Mouse (Mus musculus): ENCODE data around the gene Cebpg. TPM values are rescaled to one million over a fixed set of nuclear protein-coding genes. Genes with fewer than 3 reads are reported as not detected.
A peak's percentile ranks its signal among the peaks of the same experiment; 100 is the strongest.

The Cebpg gene
- polyA plus RNA-seq, 1 experiment from 2014 or later = 30.0 TPM

DNA sequence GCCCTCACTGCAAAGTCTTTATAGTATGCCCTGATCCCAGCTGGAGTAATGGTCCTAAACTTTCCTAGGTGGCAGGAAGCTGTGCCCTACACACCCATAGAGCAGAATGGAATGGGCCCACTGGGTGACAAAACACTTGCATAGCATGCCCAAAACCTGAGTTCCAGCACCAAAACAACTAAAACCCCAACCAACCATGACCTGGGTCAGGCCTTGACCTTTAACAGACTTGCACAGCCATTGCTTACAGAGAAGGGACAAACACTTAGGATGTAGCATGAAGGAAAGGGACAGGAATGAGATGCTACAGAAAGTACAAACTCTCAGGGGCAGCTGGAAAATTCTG, 14.2 kb downstream of the Cebpg start:
- Histone ChIP-seq H3K27me3 (replicated peaks; ENCODE audit: control insufficient read depth, insufficient read depth, low read length) (no peaks in the 10 kb centered on the region), H3K9me3 (ENCODE audit: control insufficient read depth, low read length) (no peaks in the 10 kb centered on the region), H3K4me3 (ENCODE audit: low read length) (no peak overlapping the region), H3K9ac (ENCODE audit: low read depth, low read length) (no peak overlapping the region), H3K4me1 (ENCODE audit: control insufficient read depth, insufficient read depth, low read depth, low read length) (no peaks in the 10 kb centered on the region; the same call in none of the 2 replicates), H3K4me2 (ENCODE audit: low read length) (no peak overlapping the region), H3K27ac (ENCODE audit: low read depth, low read length) (no peak overlapping the region; the same call in none of the 2 replicates), H3K36me3 (ENCODE audit: control insufficient read depth, insufficient read depth, low read length) (peaks cover 18% of the 10 kb centered on the region)
- no peak for ATAC-seq

DNA sequence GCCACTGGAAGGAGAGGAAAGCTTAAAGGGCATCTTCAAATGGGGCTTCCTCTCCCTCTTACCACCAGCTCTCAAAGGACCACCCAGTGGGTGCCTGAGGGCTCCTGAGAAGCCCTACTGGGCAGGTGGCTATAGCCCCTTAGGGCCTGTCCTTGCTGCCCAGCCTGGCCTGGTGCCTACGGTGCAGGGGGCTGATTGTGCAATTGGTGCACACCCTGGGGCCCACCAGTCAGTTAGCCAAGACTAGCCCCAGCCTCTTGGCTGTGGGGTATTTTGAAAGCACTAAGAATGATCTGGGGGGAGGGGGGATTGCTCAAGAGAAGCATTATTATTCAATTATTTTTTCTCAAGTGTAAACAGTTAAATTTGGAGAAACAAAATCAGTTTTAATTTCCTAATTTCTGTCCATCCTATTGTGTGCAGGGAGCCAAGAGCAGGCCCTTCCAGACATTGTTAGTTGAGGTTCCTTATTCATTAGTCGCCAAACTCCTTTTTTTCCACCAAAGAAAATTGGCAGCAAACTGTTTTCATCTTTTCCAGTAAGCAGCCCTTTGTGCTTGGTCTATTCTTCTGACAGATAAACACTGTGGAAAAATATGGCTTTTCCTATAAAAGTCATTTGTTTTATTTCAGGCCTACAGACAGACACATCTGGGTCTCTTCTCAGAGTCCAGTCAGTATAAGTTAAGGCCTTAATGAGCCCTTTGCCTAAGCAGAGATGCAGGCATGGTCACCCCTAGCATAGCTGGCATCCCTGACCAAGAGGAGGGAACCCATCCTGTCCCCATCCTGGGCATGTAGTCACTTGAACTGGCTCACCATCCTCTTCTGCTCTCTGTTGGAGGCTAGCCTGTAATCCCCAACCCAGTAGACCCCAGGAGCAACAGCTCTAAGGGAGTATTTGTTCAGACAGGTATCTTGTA, 14.8 kb downstream of the Cebpg start:
- peaks cover 18% of the 10 kb centered on the region for H3K36me3 ChIP-seq (ENCODE audit: control insufficient read depth, insufficient read depth, low read length)
- ATAC-seq = no peak
- no peak overlapping the region; the same call in 1 of the 2 replicates for H3K27ac ChIP-seq (ENCODE audit: low read depth, low read length)

DNA sequence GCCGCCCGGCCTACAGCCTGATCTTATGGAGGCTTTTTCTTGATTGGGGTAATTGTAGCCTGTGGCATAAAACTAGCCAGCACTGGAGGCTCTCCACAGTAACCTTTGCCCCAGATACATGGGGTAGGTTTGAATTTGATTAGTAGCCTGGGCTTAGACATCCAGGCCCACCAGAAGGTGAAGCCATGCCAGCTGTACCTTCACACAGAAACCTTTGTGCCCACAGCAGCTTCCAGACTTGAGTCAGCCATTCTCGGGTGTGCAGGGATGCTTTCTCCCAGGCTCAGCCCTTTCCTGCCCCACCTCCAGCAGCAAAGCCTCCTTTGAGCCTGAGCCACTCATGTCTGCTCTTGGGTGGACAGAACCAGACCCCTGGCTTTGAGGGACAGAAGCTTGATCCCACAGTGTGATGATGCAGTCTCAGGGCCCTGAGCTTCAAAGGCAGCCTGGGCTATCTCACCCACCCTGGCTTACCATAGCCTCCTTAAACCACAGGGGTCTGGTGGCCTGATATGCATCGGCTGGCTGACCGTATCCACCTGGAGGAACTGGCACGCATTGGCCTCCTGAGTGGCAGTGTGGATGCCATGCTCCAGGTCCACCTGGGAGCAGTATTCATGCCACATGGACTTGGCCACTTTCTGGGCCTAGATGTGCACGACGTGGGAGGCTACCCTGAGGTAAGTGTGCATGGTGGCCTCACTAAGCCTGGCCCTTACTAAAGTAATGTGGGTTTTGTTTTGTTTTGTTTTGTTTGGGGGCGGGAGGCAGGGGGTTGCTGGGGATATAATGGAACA, 16.0 kb downstream of the Cebpg start:
- Histone ChIP-seq H3K27ac (ENCODE audit: low read depth, low read length) (no peak overlapping the region), H3K36me3 (ENCODE audit: control insufficient read depth, insufficient read depth, low read length) (peaks cover 12% of the 10 kb centered on the region), H3K4me1 (ENCODE audit: control insufficient read depth, insufficient read depth, low read depth, low read length) (peaks cover 13% of the 10 kb centered on the region), H3K9me3 (ENCODE audit: control insufficient read depth, low read length) (no peaks in the 10 kb centered on the region), H3K27me3 (replicated peaks; ENCODE audit: control insufficient read depth, insufficient read depth, low read length) (no peaks in the 10 kb centered on the region), H3K4me2 (ENCODE audit: low read length) (no peak overlapping the region), H3K9ac (ENCODE audit: low read depth, low read length) (no peak overlapping the region), H3K4me3 (ENCODE audit: low read length) (no peak overlapping the region)
- ATAC-seq = no peak
- WGBS = 90% methylated on average over 9 of the region's 9 CpGs

More for the DNA sequence above, 14.8 kb downstream of the Cebpg start:
- H3K4me3 ChIP-seq (ENCODE audit: low read length) = no peak overlapping the region
- no peaks in the 10 kb centered on the region for H3K27me3 ChIP-seq (replicated peaks; ENCODE audit: control insufficient read depth, insufficient read depth, low read length)
- 61% methylated on average over 2 of the region's 2 CpGs for WGBS
- peaks cover 2% of the 10 kb centered on the region for H3K4me1 ChIP-seq (ENCODE audit: control insufficient read depth, insufficient read depth, low read depth, low read length)
- no peak overlapping the region for H3K9ac ChIP-seq (ENCODE audit: low read depth, low read length)
- H3K4me2 ChIP-seq (ENCODE audit: low read length) = no peak overlapping the region
- H3K9me3 ChIP-seq (ENCODE audit: control insufficient read depth, low read length) = no peaks in the 10 kb centered on the region

DNA sequence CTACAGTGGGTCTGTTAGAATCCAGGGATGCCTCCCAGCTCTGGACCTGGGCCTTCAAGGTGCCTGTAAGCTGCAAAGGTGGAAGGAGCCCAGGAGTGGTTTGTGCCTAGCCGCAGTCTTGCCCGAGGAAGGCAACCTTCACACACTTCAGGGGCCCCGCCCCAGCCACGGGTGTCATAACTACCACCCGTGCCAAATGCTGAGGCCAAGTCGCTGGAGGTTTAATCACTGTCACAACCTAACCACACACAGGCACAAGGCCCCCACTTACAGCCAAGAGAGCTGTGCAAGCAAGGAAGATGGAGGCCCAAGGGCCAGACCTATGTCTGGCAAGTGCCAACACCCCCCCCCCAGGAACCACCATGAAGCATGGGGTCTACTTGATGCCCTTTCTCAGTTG, 19.0 kb downstream of the Cebpg start:
- Histone ChIP-seq H3K36me3 (ENCODE audit: control insufficient read depth, insufficient read depth, low read length) (peaks cover 2% of the 10 kb centered on the region; the same call in 1 of the 2 replicates), H3K4me3 (ENCODE audit: low read length) (no peak overlapping the region), H3K9me3 (ENCODE audit: control insufficient read depth, low read length) (no peaks in the 10 kb centered on the region), H3K27ac (ENCODE audit: low read depth, low read length) (no peak overlapping the region), H3K4me2 (ENCODE audit: low read length) (no peak overlapping the region), H3K27me3 (replicated peaks; ENCODE audit: control insufficient read depth, insufficient read depth, low read length) (no peaks in the 10 kb centered on the region), H3K9ac (ENCODE audit: low read depth, low read length) (no peak overlapping the region), H3K4me1 (ENCODE audit: control insufficient read depth, insufficient read depth, low read depth, low read length) (peaks cover 23% of the 10 kb centered on the region)
- ATAC-seq = no peak
- WGBS = 88% methylated on average over 6 of the region's 6 CpGs

DNA sequence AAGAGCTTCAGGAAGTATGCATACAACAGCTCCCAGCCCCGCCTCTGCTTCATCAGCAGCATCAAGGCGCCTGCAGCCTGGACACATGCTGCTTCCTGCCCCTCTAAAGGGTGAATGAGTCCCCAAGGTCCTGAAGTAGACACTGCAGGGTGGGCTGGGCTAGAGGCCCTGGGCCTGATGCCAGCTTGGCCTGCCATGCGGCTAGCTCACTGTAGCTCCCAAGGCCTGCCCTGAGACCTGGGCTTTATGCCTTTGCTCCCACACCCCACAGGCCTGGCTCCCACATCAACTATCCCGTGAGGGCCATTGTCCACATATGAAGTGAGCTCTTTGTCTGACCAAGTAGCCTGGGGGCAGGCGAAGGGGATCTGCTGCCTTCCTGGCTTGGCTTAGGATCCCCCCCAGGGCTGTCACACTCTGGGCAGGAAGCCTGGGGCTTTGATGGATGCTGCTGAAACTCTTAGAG, 20.1 kb downstream of the Cebpg start:
- Histone ChIP-seq H3K4me3 (ENCODE audit: low read length) (no peak overlapping the region), H3K9me3 (ENCODE audit: control insufficient read depth, low read length) (no peaks in the 10 kb centered on the region), H3K4me1 (ENCODE audit: control insufficient read depth, insufficient read depth, low read depth, low read length) (peaks cover 23% of the 10 kb centered on the region), H3K36me3 (ENCODE audit: control insufficient read depth, insufficient read depth, low read length) (peaks cover 9% of the 10 kb centered on the region), H3K9ac (ENCODE audit: low read depth, low read length) (no peak overlapping the region), H3K27ac (ENCODE audit: low read depth, low read length) (peak overlapping the region; percentile 55; the same call in 1 of the 2 replicates), H3K27me3 (replicated peaks; ENCODE audit: control insufficient read depth, insufficient read depth, low read length) (no peaks in the 10 kb centered on the region), H3K4me2 (ENCODE audit: low read length) (no peak overlapping the region)
- ATAC-seq = peak; percentile 93
- 27% methylated on average over 5 of the region's 5 CpGs for WGBS

DNA sequence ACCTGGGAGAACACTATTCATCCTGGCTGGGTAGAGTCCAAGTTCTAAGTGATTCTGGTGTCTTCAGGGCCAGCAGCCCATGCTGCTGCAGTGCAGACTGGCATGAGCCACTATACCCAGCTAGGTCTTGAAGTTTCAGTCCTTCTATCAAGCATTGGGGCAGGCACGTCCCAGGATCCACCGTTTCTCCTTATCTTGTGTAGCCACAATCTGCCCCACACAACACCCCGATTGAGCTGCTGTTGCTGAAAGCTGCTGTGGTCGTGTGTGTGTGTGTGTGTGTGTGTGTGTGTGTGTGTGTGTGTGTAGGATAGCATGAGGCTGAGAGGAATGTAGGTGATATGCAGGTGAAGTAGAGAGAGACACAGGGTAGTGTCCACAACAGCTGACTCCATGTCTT, 20.8 kb downstream of the Cebpg start:
- 78% methylated on average over 4 of the region's 4 CpGs for WGBS
- Histone ChIP-seq H3K4me2 (ENCODE audit: low read length) (no peak overlapping the region), H3K4me3 (ENCODE audit: low read length) (no peak overlapping the region), H3K9me3 (ENCODE audit: control insufficient read depth, low read length) (no peaks in the 10 kb centered on the region), H3K9ac (ENCODE audit: low read depth, low read length) (no peak overlapping the region; the same call in 1 of the 2 replicates), H3K27ac (ENCODE audit: low read depth, low read length) (peak overlapping the region; percentile 70), H3K36me3 (ENCODE audit: control insufficient read depth, insufficient read depth, low read length) (peaks cover 9% of the 10 kb centered on the region), H3K4me1 (ENCODE audit: control insufficient read depth, insufficient read depth, low read depth, low read length) (peaks cover 23% of the 10 kb centered on the region), H3K27me3 (replicated peaks; ENCODE audit: control insufficient read depth, insufficient read depth, low read length) (no peaks in the 10 kb centered on the region)
- ATAC-seq = no peak

DNA sequence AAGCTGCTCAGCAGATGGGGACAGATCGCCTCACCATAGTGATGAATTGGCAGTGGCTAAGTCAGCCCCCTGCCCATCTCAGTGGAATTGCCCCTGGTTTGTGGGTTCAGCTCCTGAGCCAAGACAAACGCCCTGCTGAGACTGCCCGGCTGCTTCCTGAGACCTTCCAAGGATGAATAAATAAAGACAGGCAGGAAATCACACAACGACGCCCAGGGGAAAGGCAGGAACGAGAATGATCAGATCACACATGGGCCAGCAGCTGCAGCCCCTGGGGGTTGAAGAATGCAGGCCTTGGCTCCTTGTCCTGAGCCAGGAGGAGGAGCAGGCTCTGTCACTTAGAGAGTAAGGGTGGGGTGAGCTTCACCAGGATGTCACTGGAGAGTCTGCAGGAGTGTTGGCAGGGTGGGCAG, 21.2 kb downstream of the Cebpg start:
- no peaks in the 10 kb centered on the region for H3K27me3 ChIP-seq (replicated peaks; ENCODE audit: control insufficient read depth, insufficient read depth, low read length)
- no peak overlapping the region for H3K4me3 ChIP-seq (ENCODE audit: low read length)
- H3K36me3 ChIP-seq (ENCODE audit: control insufficient read depth, insufficient read depth, low read length) = peaks cover 9% of the 10 kb centered on the region
- ATAC-seq = peak; percentile 46
- H3K27ac ChIP-seq (ENCODE audit: low read depth, low read length) = peak overlapping the region; percentile 70
- no peak overlapping the region for H3K4me2 ChIP-seq (ENCODE audit: low read length)
- WGBS = 15% methylated on average over 6 of the region's 6 CpGs
- peaks cover 23% of the 10 kb centered on the region for H3K4me1 ChIP-seq (ENCODE audit: control insufficient read depth, insufficient read depth, low read depth, low read length)
- H3K9me3 ChIP-seq (ENCODE audit: control insufficient read depth, low read length) = no peaks in the 10 kb centered on the region
- no peak overlapping the region; the same call in 1 of the 2 replicates for H3K9ac ChIP-seq (ENCODE audit: low read depth, low read length)

DNA sequence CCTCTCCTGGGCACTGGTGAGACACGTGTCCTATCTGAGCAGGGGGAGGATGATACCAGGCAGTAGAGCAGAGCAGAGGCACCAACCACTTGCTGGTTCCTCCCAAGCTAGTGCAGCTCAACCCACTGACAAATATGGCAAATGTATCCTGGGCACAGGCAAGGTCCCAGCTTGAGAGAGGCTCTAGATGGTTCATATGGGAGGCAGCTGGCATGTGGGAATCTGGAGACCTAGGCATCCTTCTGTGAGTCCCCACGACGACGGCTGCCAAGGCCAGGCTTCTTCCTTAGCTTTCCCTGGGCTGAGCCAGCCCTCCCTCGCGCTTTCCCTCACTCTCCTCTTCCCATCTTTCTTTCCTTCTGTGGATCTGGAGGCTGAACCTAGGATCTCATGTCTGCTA, 25.8 kb downstream of the Cebpg start:
- Histone ChIP-seq H3K4me1 (ENCODE audit: control insufficient read depth, insufficient read depth, low read depth, low read length) (peaks cover 20% of the 10 kb centered on the region), H3K9me3 (ENCODE audit: control insufficient read depth, low read length) (no peaks in the 10 kb centered on the region), H3K4me2 (ENCODE audit: low read length) (no peak overlapping the region), H3K36me3 (ENCODE audit: control insufficient read depth, insufficient read depth, low read length) (peaks cover 9% of the 10 kb centered on the region), H3K27me3 (replicated peaks; ENCODE audit: control insufficient read depth, insufficient read depth, low read length) (no peaks in the 10 kb centered on the region), H3K4me3 (ENCODE audit: low read length) (no peak overlapping the region), H3K9ac (ENCODE audit: low read depth, low read length) (no peak overlapping the region), H3K27ac (ENCODE audit: low read depth, low read length) (no peak overlapping the region)
- WGBS = 69% methylated on average over 6 of the region's 6 CpGs
- no peak for ATAC-seq

DNA sequence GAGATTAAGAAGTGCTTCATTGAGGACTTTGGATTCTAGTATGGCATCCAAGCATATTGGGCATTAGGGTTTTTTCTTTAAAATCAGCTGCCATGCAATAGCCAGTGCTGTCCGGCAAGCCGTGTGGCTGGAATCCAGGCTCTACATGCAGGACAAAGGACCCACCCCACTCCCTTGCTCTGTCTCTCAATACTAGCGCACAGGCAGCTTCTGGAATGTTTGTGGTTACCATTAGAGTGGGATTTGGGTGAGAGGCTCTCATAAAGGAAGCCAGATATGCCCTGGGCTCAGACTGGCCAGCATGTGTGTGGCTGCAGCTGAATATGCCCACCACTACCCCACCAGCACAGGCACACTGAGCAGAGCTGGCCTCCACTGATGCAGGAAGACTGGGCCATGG, 26.7 kb downstream of the Cebpg start:
- ATAC-seq = no peak
- 83% methylated on average over 3 of the region's 3 CpGs for whole genome bisulfite sequencing
- Histone ChIP-seq H3K4me1 (ENCODE audit: control insufficient read depth, insufficient read depth, low read depth, low read length) (peaks cover 11% of the 10 kb centered on the region), H3K9me3 (ENCODE audit: control insufficient read depth, low read length) (no peaks in the 10 kb centered on the region), H3K4me2 (ENCODE audit: low read length) (no peak overlapping the region), H3K36me3 (ENCODE audit: control insufficient read depth, insufficient read depth, low read length) (peaks cover 9% of the 10 kb centered on the region), H3K4me3 (ENCODE audit: low read length) (no peak overlapping the region), H3K9ac (ENCODE audit: low read depth, low read length) (no peak overlapping the region), H3K27me3 (replicated peaks; ENCODE audit: control insufficient read depth, insufficient read depth, low read length) (no peaks in the 10 kb centered on the region), H3K27ac (ENCODE audit: low read depth, low read length) (no peak overlapping the region)

Measured in hindbrain, embryonic 16.5 days (tissue).